Mouse (Mus musculus): ENCODE results near the gene Lrrc7.

- TF ChIP-seq EP300 (optimal IDR thresholded peaks at IDR 0.05) = no peak
- no peak for TF ChIP-seq CTCF (IDR thresholded peaks at IDR 0.05; ENCODE audit: low read depth)
Observed at GRCm38 (mm10) chr3:158068613-158069263, 493.3 kb downstream of the Lrrc7 start.
